27 mouse cellular contexts compared by ENCODE assay signal in the genomic region with DNA sequence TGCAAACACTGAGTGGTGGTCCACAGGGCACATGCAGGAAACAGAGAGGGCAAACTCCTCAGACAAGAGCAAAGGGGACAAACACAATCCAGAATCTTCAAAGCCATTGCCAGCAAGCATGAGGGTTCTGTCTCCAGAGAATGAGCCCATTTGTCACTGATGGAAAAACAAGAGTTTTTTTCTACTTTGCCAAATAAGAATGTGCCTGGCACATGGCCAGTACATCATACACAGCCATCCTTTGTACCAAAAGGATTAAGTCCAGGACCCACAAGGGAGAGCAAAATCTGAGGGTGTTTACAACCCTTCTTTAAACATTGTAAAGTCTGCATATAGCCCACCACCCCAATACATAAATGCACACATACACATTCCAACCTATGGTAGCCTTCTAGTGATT.
DNase-seq lines count a peak whose midpoint lies in the region; ATAC-seq lines count a peak whose summit lies in the region.
"Had no signal": no experiment of that assay in that cellular context is flagged by ENCODE, and none has a peak within 500 bp of the region (broad histone marks: within the 10 kb centered on the region; RNA-seq: fewer than 3 reads in every experiment).

No protein-coding gene starts in this region.

- ATAC-seq in hindbrain, embryonic 12.5 days (ENCODE audit: low FRiP score) = no peak
- ATAC-seq in limb, embryonic 12.5 days (ENCODE audit: insufficient number of reproducible peaks, insufficient read depth, low FRiP score, low TSS enrichment, low read depth) = 0 out of 2 replicates have a peak, but pooled peaks have one; percentile 43
- ATAC-seq: activated CD4-positive, CD25-positive, alpha-beta regulatory T cell, adult 4 months; intestine, embryonic 16.5 days; liver, embryonic 12.5 days; midbrain, embryonic 16.5 days had no signal

- peaks cover 32% of the 10 kb centered on the region for H3K4me1 ChIP-seq in hindbrain, embryonic 10.5 days (replicated peaks)
- H3K4me1 ChIP-seq in hindbrain, embryonic 12.5 days = peaks cover 8% of the 10 kb centered on the region; the same call in 1 of the 2 replicates
- peaks cover 32% of the 10 kb centered on the region for H3K4me1 ChIP-seq in limb, embryonic 12.5 days (replicated peaks)
- H3K4me1 ChIP-seq in limb, embryonic 10.5 days = peaks cover 21% of the 10 kb centered on the region
- H3K4me1 ChIP-seq: embryonic facial prominence, embryonic 12.5 days; heart, embryonic 12.5 days; liver, embryonic 12.5 days had no signal

- H3K27ac ChIP-seq in hindbrain, embryonic 10.5 days = peak overlapping the region; percentile 50; the same call in 1 of the 2 replicates
- H3K27ac ChIP-seq in hindbrain, embryonic 12.5 days = no peak overlapping the region
- H3K27ac ChIP-seq in limb, embryonic 12.5 days = no peak overlapping the region
- H3K27ac ChIP-seq in limb, embryonic 10.5 days = no peak overlapping the region
- H3K27ac ChIP-seq: embryonic facial prominence, embryonic 12.5 days; forebrain, embryonic 12.5 days; hindbrain, embryonic 15.5 days; layer of hippocampus, adult 2 months; liver, embryonic 12.5 days had no signal

- H3K36me3 ChIP-seq in hindbrain, embryonic 10.5 days = no peaks in the 10 kb centered on the region
- no peaks in the 10 kb centered on the region for H3K36me3 ChIP-seq in hindbrain, embryonic 12.5 days
- H3K36me3 ChIP-seq in limb, embryonic 12.5 days = no peaks in the 10 kb centered on the region
- no peaks in the 10 kb centered on the region for H3K36me3 ChIP-seq in limb, embryonic 10.5 days
- H3K36me3 ChIP-seq: embryonic facial prominence, embryonic 12.5 days; forebrain, embryonic 12.5 days; heart, embryonic 12.5 days; hindbrain, embryonic 15.5 days; liver, embryonic 12.5 days had no signal

- peaks cover 5% of the 10 kb centered on the region; the same call in 1 of the 2 replicates for H3K27me3 ChIP-seq in hindbrain, embryonic 10.5 days (ENCODE audit: insufficient read depth, poor library complexity, severe bottlenecking)
- no peaks in the 10 kb centered on the region for H3K27me3 ChIP-seq in hindbrain, embryonic 12.5 days
- H3K27me3 ChIP-seq in limb, embryonic 12.5 days = peaks cover 9% of the 10 kb centered on the region; the same call in 1 of the 2 replicates
- H3K27me3 ChIP-seq in limb, embryonic 10.5 days (ENCODE audit: low read depth, poor library complexity, severe bottlenecking) = peaks cover 6% of the 10 kb centered on the region; the same call in 1 of the 2 replicates
- H3K27me3 ChIP-seq: embryonic facial prominence, embryonic 12.5 days; heart, embryonic 12.5 days; hindbrain, embryonic 15.5 days; liver, embryonic 12.5 days had no signal

- DNase-seq in hindbrain, embryonic 10.5 days (ENCODE audit: low spot score) = no peak
- DNase-seq in limb, embryonic 10.5 days (ENCODE audit: low spot score) = no peak
- peak; percentile 25 to 27 for DNase-seq in right cerebral cortex, postnatal 10 days (ENCODE audit: low spot score in 2 of 2)
- no peak for DNase-seq in right cerebral cortex, postnatal 36 days (ENCODE audit: low spot score in 2 of 2)
- DNase-seq in telencephalon, adult 2 months (ENCODE audit: low read depth, low spot score) = peak; percentile 17
- no peak for DNase-seq in MN1 (ENCODE audit: low spot score)
- DNase-seq: adrenal gland, postnatal 10 days; cerebellum, adult 9-11 months; heart, postnatal 10 days; kidney, adult 9 months; kidney, postnatal 14 days; left cerebral cortex, postnatal 4 days; lung, adult 2 months; right cerebral cortex, postnatal 25 days; thymus, postnatal 14 days had no signal

- H3K9me3 ChIP-seq in hindbrain, embryonic 10.5 days = no peaks in the 10 kb centered on the region
- no peaks in the 10 kb centered on the region for H3K9me3 ChIP-seq in hindbrain, embryonic 12.5 days (replicated peaks)
- no peaks in the 10 kb centered on the region for H3K9me3 ChIP-seq in limb, embryonic 12.5 days
- no peaks in the 10 kb centered on the region for H3K9me3 ChIP-seq in limb, embryonic 10.5 days (replicated peaks)
- H3K9me3 ChIP-seq: embryonic facial prominence, embryonic 12.5 days; forebrain, embryonic 12.5 days; heart, embryonic 12.5 days; hindbrain, embryonic 15.5 days; liver, embryonic 12.5 days had no signal

- no peak overlapping the region for H3K9ac ChIP-seq in hindbrain, embryonic 12.5 days
- H3K9ac ChIP-seq in limb, embryonic 12.5 days (replicated peaks) = no peak overlapping the region
- H3K9ac ChIP-seq: embryonic facial prominence, embryonic 12.5 days; forebrain, embryonic 12.5 days; heart, embryonic 12.5 days; hindbrain, embryonic 15.5 days; liver, embryonic 12.5 days had no signal

- no peak overlapping the region for H3K4me2 ChIP-seq in hindbrain, embryonic 12.5 days (replicated peaks)
- H3K4me2 ChIP-seq in limb, embryonic 12.5 days = no peak overlapping the region
- H3K4me2 ChIP-seq: embryonic facial prominence, embryonic 12.5 days; forebrain, embryonic 12.5 days; heart, embryonic 12.5 days; hindbrain, embryonic 15.5 days; liver, embryonic 12.5 days had no signal

- no peak overlapping the region for H3K4me3 ChIP-seq in hindbrain, embryonic 10.5 days
- no peak overlapping the region for H3K4me3 ChIP-seq in hindbrain, embryonic 12.5 days
- no peak overlapping the region for H3K4me3 ChIP-seq in limb, embryonic 12.5 days (replicated peaks)
- no peak overlapping the region for H3K4me3 ChIP-seq in limb, embryonic 10.5 days
- H3K4me3 ChIP-seq: embryonic facial prominence, embryonic 12.5 days; erythroblast, embryonic 14.5 days; forebrain, embryonic 12.5 days; heart, embryonic 12.5 days; hindbrain, embryonic 15.5 days; layer of hippocampus, adult 2 months; liver, embryonic 12.5 days had no signal

Comparison
In these comparisons a context has a peak if more than half of its experiments do, and no peak if none do; other contexts are left out.
1. DNase-seq: peak in right cerebral cortex, postnatal 10 days (2 of 2) and telencephalon, adult 2 months (single experiment); none in hindbrain, embryonic 10.5 days (single experiment), limb, embryonic 10.5 days (single experiment), right cerebral cortex, postnatal 36 days (0 of 2) and MN1 (single experiment).